Mouse (Mus musculus) limb, embryonic 14.5 days (tissue): Measurements from ENCODE around the gene Skp2. TPM values are rescaled to one million over a fixed set of nuclear protein-coding genes. Genes with fewer than 3 reads are reported as not detected.

Experiments
- ATAC-seq: fragments of 200-750 bp; cut with Nextera tagmentation; 2 replicates; pipeline ENCODE4 v1.8.0; 2017; ENCODE audit warnings: low read depth, moderate number of reproducible peaks, moderate TSS enrichment; ENCODE audit not compliant: low FRiP score
- DNase-seq: peaks from one replicate; pipeline ENCODE4 v3.0.0-alpha.2; 2015; ENCODE audit warnings: low spot score
- H3K27ac ChIP-seq: fragments of 300-500 bp; sonication (generic); replicated peaks from 2 replicates; pipeline ENCODE4 v1.5.1; 2014; ENCODE audit warnings: low read depth, mild to moderate bottlenecking, low read length, moderate library complexity, mixed read lengths
- H3K27me3 ChIP-seq: fragments of 300-500 bp; sonication (generic); 2 replicates; pipeline ENCODE4 v1.6.1; 2014; ENCODE audit warnings: low read length, mixed read lengths; ENCODE audit not compliant: control insufficient read depth, insufficient read depth
- H3K36me3 ChIP-seq: fragments of 300-500 bp; sonication (generic); 2 replicates; pipeline ENCODE4 v1.6.1; 2014; ENCODE audit warnings: mild to moderate bottlenecking, low read length, moderate library complexity, mixed read lengths; ENCODE audit not compliant: control insufficient read depth, insufficient read depth
- H3K4me1 ChIP-seq: fragments of 300-500 bp; sonication (generic); 2 replicates; pipeline ENCODE4 v1.6.1; 2014; ENCODE audit warnings: antibody characterized with exemption, low read length, mixed read lengths; ENCODE audit not compliant: control insufficient read depth, insufficient read depth
- H3K4me2 ChIP-seq: fragments of 300-500 bp; sonication (generic); replicated peaks from 2 replicates; pipeline ENCODE4 v1.6.1; 2014; ENCODE audit warnings: low read depth, mild to moderate bottlenecking, low read length, moderate library complexity; ENCODE audit not compliant: severe bottlenecking
- H3K4me3 ChIP-seq: fragments of 300-500 bp; sonication (generic); replicated peaks from 2 replicates; pipeline ENCODE4 v1.5.1; 2014; ENCODE audit warnings: low read length
- H3K9ac ChIP-seq: fragments of 300-500 bp; sonication (generic); 2 replicates; pipeline ENCODE4 v1.6.1; 2014; ENCODE audit warnings: mild to moderate bottlenecking, low read depth, low read length, moderate library complexity; ENCODE audit not compliant: severe bottlenecking
- H3K9me3 ChIP-seq: fragments of 300-500 bp; sonication (generic); 2 replicates; pipeline ENCODE4 v1.6.1; 2016; ENCODE audit warnings: low read length; ENCODE audit not compliant: control insufficient read depth
- POLR2A ChIP-seq: fragments of 200-500 bp; IDR thresholded peaks from 2 replicates; pipeline ENCODE4 v1.8.0; 2012; ENCODE audit warnings: inconsistent platforms, mild to moderate bottlenecking, moderate library complexity, borderline replicate concordance; ENCODE audit not compliant: insufficient read depth, insufficient read length; ENCODE audit errors: extremely low read depth
- WGBS: fragments of 180-500 bp; shearing (Covaris S2); extraction: QIAGEN DNeasy Blood & Tissue Kit; methylation state at CpG from one replicate; pipeline ENCODE4 v1.1.7; 2014; 5-methylcytosine and 5-hydroxymethylcytosine counted together
- polyA plus RNA-seq, 2 experiments: library from polyadenylated mRNA; depleted of rRNA in 1 of 2; stranded (reverse) in 1 of 2; unstranded in 1 of 2; fragments of >200 nt; fragmentation: Nextera tagmentation in 1 of 2; extraction: Ambion mirVana in 1 of 2; gene quantifications; 2 replicates each; pipeline versions ENCODE4 v1.2.1 to v1.2.3; 2012 to 2014

Gene Skp2
- polyA plus RNA-seq, 2 experiments = 45.4 to 80.7 TPM

- Histone ChIP-seq H3K9ac (no peak overlapping the region), H3K4me3 (no peak overlapping the region), H3K36me3 (peaks cover 26% of the 10 kb centered on the region), H3K9me3 (no peaks in the 10 kb centered on the region), H3K27ac (no peak overlapping the region), H3K4me2 (no peak overlapping the region), H3K4me1 (no peaks in the 10 kb centered on the region), H3K27me3 (no peaks in the 10 kb centered on the region)
- ATAC-seq = no peak
- 80% methylated on average over 11 of the region's 11 CpGs for WGBS
- no peak for DNase-seq
- TF ChIP-seq POLR2A = no peak
Measured at GRCm38 (mm10) chr15:9086813-9087212, 68.4 kb downstream of the Skp2 start.

- H3K4me3 ChIP-seq = no peak overlapping the region
- ATAC-seq = no peak
- no peaks in the 10 kb centered on the region for H3K9me3 ChIP-seq
- DNase-seq = no peak
- H3K9ac ChIP-seq = no peak overlapping the region
- H3K4me2 ChIP-seq = no peak overlapping the region
- TF ChIP-seq POLR2A = no peak
- H3K27me3 ChIP-seq = no peaks in the 10 kb centered on the region
- 89% methylated on average over 9 of the region's 9 CpGs for WGBS
- peaks cover 8% of the 10 kb centered on the region for H3K4me1 ChIP-seq
- peaks cover 18% of the 10 kb centered on the region for H3K36me3 ChIP-seq
- H3K27ac ChIP-seq = no peak overlapping the region
Measured at GRCm38 (mm10) chr15:9082753-9083152, 72.5 kb downstream of the Skp2 start.

- Histone ChIP-seq H3K36me3 (peaks cover 5% of the 10 kb centered on the region; the same call in 1 of the 2 replicates), H3K4me2 (no peak overlapping the region), H3K9me3 (no peaks in the 10 kb centered on the region), H3K4me1 (peaks cover 8% of the 10 kb centered on the region), H3K27ac (no peak overlapping the region), H3K27me3 (no peaks in the 10 kb centered on the region), H3K4me3 (no peak overlapping the region), H3K9ac (no peak overlapping the region)
- 89% methylated on average over 3 of the region's 3 CpGs for WGBS
- TF ChIP-seq POLR2A = no peak
- DNase-seq (no peak), ATAC-seq (no peak)
Measured at GRCm38 (mm10) chr15:9081294-9081693, 73.9 kb downstream of the Skp2 start.

- Histone ChIP-seq H3K9ac (no peak overlapping the region), H3K4me1 (peaks cover 8% of the 10 kb centered on the region), H3K4me3 (no peak overlapping the region), H3K27ac (no peak overlapping the region), H3K27me3 (no peaks in the 10 kb centered on the region), H3K4me2 (no peak overlapping the region), H3K36me3 (peaks cover 3% of the 10 kb centered on the region; the same call in 1 of the 2 replicates), H3K9me3 (no peaks in the 10 kb centered on the region)
- DNase-seq = no peak
- TF ChIP-seq POLR2A = no peak
- no peak for ATAC-seq
- 74% methylated on average over 4 of the region's 4 CpGs for WGBS
Measured at GRCm38 (mm10) chr15:9080206-9080605, 75.0 kb downstream of the Skp2 start.

GRCm38 (mm10) chr15:9079626-9080025, 75.6 kb downstream of the Skp2 start:
- no peak for DNase-seq
- peaks cover 14% of the 10 kb centered on the region for H3K4me1 ChIP-seq
- H3K4me3 ChIP-seq = no peak overlapping the region
- no peak overlapping the region for H3K9ac ChIP-seq
- WGBS = 51% methylated on average over 5 of the region's 5 CpGs
- TF ChIP-seq POLR2A = no peak
- H3K4me2 ChIP-seq = no peak overlapping the region
- H3K9me3 ChIP-seq = no peaks in the 10 kb centered on the region
- ATAC-seq = no peak
- no peak overlapping the region for H3K27ac ChIP-seq
- H3K27me3 ChIP-seq = no peaks in the 10 kb centered on the region
- peaks cover under 1% of the 10 kb centered on the region; the same call in 1 of the 2 replicates for H3K36me3 ChIP-seq
